Mouse (Mus musculus): ENCODE measurements around the gene Qars. TPM values are rescaled to one million over a fixed set of nuclear protein-coding genes. Genes with fewer than 3 reads are reported as not detected.

Gene Qars
- 62.8 and 78.8 TPM in 2 replicates for polyA plus RNA-seq (2014; fragmentation: Nextera tagmentation; extraction: Ambion mirVana)

- peak within 1 kb of the TSS; percentile 82 for H3K4me2 ChIP-seq (ENCODE audit: low read length)
- peaks cover 6 to 10% of the 10 kb centered on the region in 2 experiments for H3K4me1 ChIP-seq (ENCODE audit: control insufficient read depth in 2 of 2, insufficient read depth in 2 of 2, low read length in 2 of 2)
- peak; percentile 91 for ATAC-seq (ENCODE audit: insufficient number of reproducible peaks, insufficient read depth, low FRiP score, low read depth)
- peak within 1 kb of the TSS; percentile 79 for H3K9ac ChIP-seq (ENCODE audit: low read length)
- no peaks in the 10 kb centered on the region for H3K9me3 ChIP-seq (ENCODE audit: control insufficient read depth, low read length)
- peaks cover 46% of the 10 kb centered on the region for H3K36me3 ChIP-seq (ENCODE audit: control insufficient read depth, insufficient read depth, low read length)
- WGBS = under 1% methylated on average over 37 of the region's 37 CpGs
- no peaks in the 10 kb centered on the region for H3K27me3 ChIP-seq (ENCODE audit: control insufficient read depth, insufficient read depth, low read length)
- peak within 1 kb of the TSS; percentile 68 to 75 for H3K27ac ChIP-seq (replicated peaks in 1 of 2; ENCODE audit: control insufficient read depth in 1 of 2, insufficient read depth in 1 of 2, low read depth in 2 of 2, low read length in 2 of 2)
- H3K4me3 ChIP-seq (ENCODE audit: control insufficient read depth in 1 of 2, insufficient read depth in 1 of 2, low read depth in 1 of 2, low read length in 2 of 2) = peak within 1 kb of the TSS; percentile 61 to 79
These were observed at the start of gene Qars for GRCm38 (mm10) chr9:108507619-108508434. Gene Qars (plus strand): TSS chr9:108507706.

DNA sequence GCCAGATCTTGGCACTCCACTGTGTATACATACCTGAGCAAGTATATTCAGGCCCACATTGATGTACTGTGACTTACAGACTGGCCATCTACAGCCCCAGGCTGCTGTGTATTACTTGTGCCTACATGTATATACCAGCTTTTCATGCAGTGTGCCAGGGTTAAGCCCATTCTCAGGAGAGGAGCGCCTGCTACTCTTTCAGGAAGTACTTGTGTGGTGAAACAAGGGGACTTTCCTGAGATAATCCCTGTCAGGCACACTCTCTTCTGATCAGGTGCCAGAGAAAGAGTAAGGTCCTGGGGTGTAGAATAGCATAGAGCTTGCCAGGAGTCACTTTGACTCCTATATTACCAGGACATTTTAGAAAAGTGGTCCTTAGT lies 47.6 kb upstream of the Qars start:
- Histone ChIP-seq H3K36me3 (ENCODE audit: control insufficient read depth, insufficient read depth, low read length) (peaks cover 24% of the 10 kb centered on the region), H3K27ac (replicated peaks in 1 of 2; ENCODE audit: control insufficient read depth in 1 of 2, insufficient read depth in 1 of 2, low read depth in 2 of 2, low read length in 2 of 2) (peak overlapping the region; percentile 69 to 90; a peak in 2 of 4 replicates), H3K27me3 (ENCODE audit: control insufficient read depth, insufficient read depth, low read length) (no peaks in the 10 kb centered on the region), H3K4me2 (ENCODE audit: low read length) (peak overlapping the region; percentile 72), H3K9ac (ENCODE audit: low read length) (peak overlapping the region; percentile 93; the same call in 1 of the 2 replicates), H3K4me1 (ENCODE audit: control insufficient read depth in 2 of 2, insufficient read depth in 2 of 2, low read length in 2 of 2) (peaks cover 11 to 16% of the 10 kb centered on the region in 2 experiments), H3K4me3 (ENCODE audit: control insufficient read depth in 1 of 2, insufficient read depth in 1 of 2, low read depth in 1 of 2, low read length in 2 of 2) (peak overlapping the region; percentile 62 to 84), H3K9me3 (ENCODE audit: control insufficient read depth, low read length) (no peaks in the 10 kb centered on the region)
- no peak for ATAC-seq (ENCODE audit: insufficient number of reproducible peaks, insufficient read depth, low FRiP score, low read depth)
- WGBS = 82% methylated on average over 1 of the region's 1 CpGs

GRCm38 (mm10) chr9:108460319-108461178 lies 47.0 kb upstream of the Qars start, which contains the start of gene Ccdc71:
Gene Ccdc71 (plus strand): TSS chr9:108460527.
- Histone ChIP-seq H3K9me3 (ENCODE audit: control insufficient read depth, low read length) (no peaks in the 10 kb centered on the region), H3K4me1 (ENCODE audit: control insufficient read depth in 2 of 2, insufficient read depth in 2 of 2, low read length in 2 of 2) (peaks cover 11 to 16% of the 10 kb centered on the region in 2 experiments), H3K27ac (replicated peaks in 1 of 2; ENCODE audit: control insufficient read depth in 1 of 2, insufficient read depth in 1 of 2, low read depth in 2 of 2, low read length in 2 of 2) (peak within 1 kb of the TSS; percentile 69 to 90), H3K27me3 (ENCODE audit: control insufficient read depth, insufficient read depth, low read length) (no peaks in the 10 kb centered on the region), H3K4me2 (ENCODE audit: low read length) (peak within 1 kb of the TSS; percentile 72), H3K9ac (ENCODE audit: low read length) (peak within 1 kb of the TSS; percentile 93), H3K4me3 (ENCODE audit: control insufficient read depth in 1 of 2, insufficient read depth in 1 of 2, low read depth in 1 of 2, low read length in 2 of 2) (peak within 1 kb of the TSS; percentile 62 to 84), H3K36me3 (ENCODE audit: control insufficient read depth, insufficient read depth, low read length) (peaks cover 30% of the 10 kb centered on the region)
- under 1% methylated on average over 49 of the region's 52 CpGs for WGBS
- peak; percentile 74 for ATAC-seq (ENCODE audit: insufficient number of reproducible peaks, insufficient read depth, low FRiP score, low read depth)

GRCm38 (mm10) chr9:108461181-108461631 lies 46.3 kb upstream of the Qars start, which contains the start of gene Klhdc8b:
Gene Klhdc8b (minus strand): TSS chr9:108461581.
- 26% methylated on average over 11 of the region's 11 CpGs for WGBS

GRCm38 (mm10) chr9:108461675-108462074 lies 45.8 kb upstream of the Qars start:
- H3K27me3 ChIP-seq (ENCODE audit: control insufficient read depth, insufficient read depth, low read length) = no peaks in the 10 kb centered on the region
- H3K4me1 ChIP-seq (ENCODE audit: control insufficient read depth in 2 of 2, insufficient read depth in 2 of 2, low read length in 2 of 2) = peaks cover 11 to 16% of the 10 kb centered on the region in 2 experiments
- peak overlapping the region; percentile 47 to 90 for H3K27ac ChIP-seq (replicated peaks in 1 of 2; ENCODE audit: control insufficient read depth in 1 of 2, insufficient read depth in 1 of 2, low read depth in 2 of 2, low read length in 2 of 2)
- no peaks in the 10 kb centered on the region for H3K9me3 ChIP-seq (ENCODE audit: control insufficient read depth, low read length)
- WGBS = 91% methylated on average over 5 of the region's 5 CpGs
- peak overlapping the region; percentile 62 to 84; a peak in 2 of 4 replicates for H3K4me3 ChIP-seq (ENCODE audit: control insufficient read depth in 1 of 2, insufficient read depth in 1 of 2, low read depth in 1 of 2, low read length in 2 of 2)
- ATAC-seq (ENCODE audit: insufficient number of reproducible peaks, insufficient read depth, low FRiP score, low read depth) = no peak
- peaks cover 39% of the 10 kb centered on the region for H3K36me3 ChIP-seq (ENCODE audit: control insufficient read depth, insufficient read depth, low read length)
- peak overlapping the region; percentile 72 for H3K4me2 ChIP-seq (ENCODE audit: low read length)
- H3K9ac ChIP-seq (ENCODE audit: low read length) = peak overlapping the region; percentile 93

More at GRCm38 (mm10) chr9:108461181-108461631, 46.3 kb upstream of the Qars start, which contains the start of gene Klhdc8b:
- no peaks in the 10 kb centered on the region for H3K27me3 ChIP-seq (ENCODE audit: control insufficient read depth, insufficient read depth, low read length)
- H3K36me3 ChIP-seq (ENCODE audit: control insufficient read depth, insufficient read depth, low read length) = peaks cover 36% of the 10 kb centered on the region
- H3K27ac ChIP-seq (replicated peaks in 1 of 2; ENCODE audit: control insufficient read depth in 1 of 2, insufficient read depth in 1 of 2, low read depth in 2 of 2, low read length in 2 of 2) = peak within 1 kb of the TSS; percentile 69 to 90
- H3K4me2 ChIP-seq (ENCODE audit: low read length) = peak within 1 kb of the TSS; percentile 72
- peaks cover 11 to 16% of the 10 kb centered on the region in 2 experiments for H3K4me1 ChIP-seq (ENCODE audit: control insufficient read depth in 2 of 2, insufficient read depth in 2 of 2, low read length in 2 of 2)
- H3K4me3 ChIP-seq (ENCODE audit: control insufficient read depth in 1 of 2, insufficient read depth in 1 of 2, low read depth in 1 of 2, low read length in 2 of 2) = peak within 1 kb of the TSS; percentile 62 to 84
- H3K9me3 ChIP-seq (ENCODE audit: control insufficient read depth, low read length) = no peaks in the 10 kb centered on the region
- ATAC-seq (ENCODE audit: insufficient number of reproducible peaks, insufficient read depth, low FRiP score, low read depth) = no peak
- H3K9ac ChIP-seq (ENCODE audit: low read length) = peak within 1 kb of the TSS; percentile 93

- no peaks in the 10 kb centered on the region for H3K9me3 ChIP-seq (ENCODE audit: control insufficient read depth, low read length)
- H3K4me2 ChIP-seq (ENCODE audit: low read length) = peak overlapping the region; percentile 72
- peaks cover 11 to 16% of the 10 kb centered on the region in 2 experiments for H3K4me1 ChIP-seq (ENCODE audit: control insufficient read depth in 2 of 2, insufficient read depth in 2 of 2, low read length in 2 of 2)
- H3K27ac ChIP-seq (replicated peaks in 1 of 2; ENCODE audit: control insufficient read depth in 1 of 2, insufficient read depth in 1 of 2, low read depth in 2 of 2, low read length in 2 of 2) = peak overlapping the region; percentile 51 to 90
- H3K36me3 ChIP-seq (ENCODE audit: control insufficient read depth, insufficient read depth, low read length) = peaks cover 39% of the 10 kb centered on the region
- no peak for ATAC-seq (ENCODE audit: insufficient number of reproducible peaks, insufficient read depth, low FRiP score, low read depth)
- no peak overlapping the region for H3K9ac ChIP-seq (ENCODE audit: low read length)
- no peaks in the 10 kb centered on the region for H3K27me3 ChIP-seq (ENCODE audit: control insufficient read depth, insufficient read depth, low read length)
- H3K4me3 ChIP-seq (ENCODE audit: control insufficient read depth in 1 of 2, insufficient read depth in 1 of 2, low read depth in 1 of 2, low read length in 2 of 2) = no peak overlapping the region
- 65% methylated on average over 10 of the region's 10 CpGs for WGBS
These were observed 45.3 kb upstream of the Qars start for GRCm38 (mm10) chr9:108462192-108462591.

GRCm38 (mm10) chr9:108463713-108464112 lies 43.8 kb upstream of the Qars start:
- H3K9me3 ChIP-seq (ENCODE audit: control insufficient read depth, low read length) = no peaks in the 10 kb centered on the region
- H3K4me2 ChIP-seq (ENCODE audit: low read length) = no peak overlapping the region
- H3K9ac ChIP-seq (ENCODE audit: low read length) = no peak overlapping the region
- WGBS = 93% methylated on average over 9 of the region's 9 CpGs
- peaks cover 11 to 16% of the 10 kb centered on the region in 2 experiments for H3K4me1 ChIP-seq (ENCODE audit: control insufficient read depth in 2 of 2, insufficient read depth in 2 of 2, low read length in 2 of 2)
- no peak overlapping the region for H3K4me3 ChIP-seq (ENCODE audit: control insufficient read depth in 1 of 2, insufficient read depth in 1 of 2, low read depth in 1 of 2, low read length in 2 of 2)
- H3K27ac ChIP-seq (replicated peaks in 1 of 2; ENCODE audit: control insufficient read depth in 1 of 2, insufficient read depth in 1 of 2, low read depth in 2 of 2, low read length in 2 of 2) = no peak overlapping the region
- no peaks in the 10 kb centered on the region for H3K27me3 ChIP-seq (ENCODE audit: control insufficient read depth, insufficient read depth, low read length)
- peaks cover 39% of the 10 kb centered on the region for H3K36me3 ChIP-seq (ENCODE audit: control insufficient read depth, insufficient read depth, low read length)
- ATAC-seq (ENCODE audit: insufficient number of reproducible peaks, insufficient read depth, low FRiP score, low read depth) = no peak
